Mouse (Mus musculus): ENCODE data around the gene Hus1b. TPM values are rescaled to one million over a fixed set of nuclear protein-coding genes. Genes with fewer than 3 reads are reported as not detected.
A peak's percentile ranks its signal among the peaks of the same experiment; 100 is the strongest.

Hus1b gene
- polyA plus RNA-seq, 1 experiment from 2014 or later, result not detected

DNA sequence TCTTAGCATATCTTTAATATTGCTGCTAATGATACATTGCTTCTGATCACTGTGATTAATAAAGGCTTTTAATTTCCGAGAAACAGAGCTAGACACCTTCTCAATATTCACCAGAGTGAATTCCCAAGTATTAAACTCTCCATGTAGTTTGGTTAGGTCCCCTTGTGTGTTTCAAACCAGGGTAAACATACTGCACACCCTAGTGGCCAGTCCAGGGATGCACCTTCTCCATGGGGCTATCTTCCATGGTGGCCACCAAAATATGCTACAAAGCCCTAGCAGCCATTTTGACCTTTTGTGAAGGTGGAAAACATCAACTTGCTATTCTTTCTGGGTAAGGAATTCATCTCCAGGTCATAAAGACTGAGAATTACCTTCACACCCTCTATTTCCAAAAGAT is 34.1 kb upstream of the Hus1b start:
- Histone ChIP-seq H3K36me3 (ENCODE audit: insufficient read depth, low read length) (no peaks in the 10 kb centered on the region), H3K4me3 (ENCODE audit: low read length) (no peak overlapping the region), H3K27ac (ENCODE audit: low read length) (no peak overlapping the region), H3K4me2 (replicated peaks; ENCODE audit: low read depth, low read length) (no peak overlapping the region), H3K27me3 (ENCODE audit: insufficient read depth, low read length) (no peaks in the 10 kb centered on the region; the same call in 1 of the 2 replicates), H3K4me1 (ENCODE audit: insufficient read depth, low read length) (0 out of 2 replicates have a peak, but pooled peaks cover 12% of the 10 kb centered on the region), H3K9me3 (ENCODE audit: low read length) (no peaks in the 10 kb centered on the region), H3K9ac (replicated peaks; ENCODE audit: low read length) (no peak overlapping the region)
- WGBS, result 63% methylated on average over 1 of the region's 1 CpGs
- ATAC-seq (ENCODE audit: low FRiP score, low TSS enrichment), result no peak

DNA sequence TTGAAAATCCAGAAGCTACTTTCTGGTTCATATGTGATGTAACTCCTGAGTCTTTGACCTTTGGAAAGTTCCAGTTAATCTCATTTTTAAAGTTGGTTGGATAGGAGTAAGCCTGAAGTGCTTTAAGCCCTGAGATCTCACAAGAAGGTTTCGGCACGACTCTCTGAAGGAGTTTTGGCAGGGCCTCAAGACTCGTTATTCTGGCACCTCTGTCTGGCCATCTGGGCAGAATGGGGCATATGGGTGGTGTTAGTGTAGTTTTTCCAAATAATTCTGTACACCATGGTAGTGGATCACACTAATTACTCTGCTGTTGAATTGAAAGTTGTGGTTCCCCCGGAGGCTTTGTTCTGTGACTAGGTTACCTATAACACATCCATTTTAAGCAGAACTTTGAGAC is 30.7 kb upstream of the Hus1b start:
- H3K4me2 ChIP-seq (replicated peaks; ENCODE audit: low read depth, low read length), result no peak overlapping the region
- WGBS, result 49% methylated on average over 4 of the region's 4 CpGs

DNA sequence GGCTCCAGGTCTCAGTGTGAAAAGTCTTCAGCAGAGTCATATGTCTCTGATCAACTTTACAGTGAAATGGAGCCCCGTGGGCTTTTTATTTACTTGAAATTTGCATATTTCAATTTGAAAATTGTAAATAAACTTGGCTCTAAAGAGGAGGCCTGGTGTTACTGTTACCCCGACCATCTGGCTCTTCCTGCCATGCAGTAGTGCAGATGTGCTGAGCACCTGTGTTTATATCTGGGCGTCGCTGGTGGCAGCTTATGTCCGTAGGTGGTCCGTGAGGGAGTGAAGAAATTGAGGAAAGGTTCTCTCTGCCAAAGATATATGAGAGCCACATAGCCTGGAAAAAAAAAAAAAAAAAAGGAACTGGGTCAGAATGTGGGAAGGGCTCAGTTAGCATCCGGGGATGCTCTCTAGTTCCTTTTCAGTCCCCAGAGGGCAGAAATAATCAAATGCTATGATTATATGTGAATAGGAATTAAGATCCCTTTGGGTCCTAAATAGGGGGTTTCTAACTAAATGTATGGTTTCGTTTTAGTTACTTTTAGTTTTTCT is 29.1 kb upstream of the Hus1b start:
- Histone ChIP-seq H3K4me3 (ENCODE audit: low read length) (no peak overlapping the region), H3K27me3 (ENCODE audit: insufficient read depth, low read length) (no peaks in the 10 kb centered on the region; the same call in none of the 2 replicates), H3K36me3 (ENCODE audit: insufficient read depth, low read length) (no peaks in the 10 kb centered on the region), H3K9me3 (ENCODE audit: low read length) (no peaks in the 10 kb centered on the region), H3K4me2 (replicated peaks; ENCODE audit: low read depth, low read length) (no peak overlapping the region), H3K27ac (ENCODE audit: low read length) (no peak overlapping the region), H3K4me1 (ENCODE audit: insufficient read depth, low read length) (peaks cover 9% of the 10 kb centered on the region; the same call in 1 of the 2 replicates), H3K9ac (replicated peaks; ENCODE audit: low read length) (no peak overlapping the region)
- WGBS, result 53% methylated on average over 8 of the region's 8 CpGs
- no peak for ATAC-seq (ENCODE audit: low FRiP score, low TSS enrichment)

More for the DNA sequence above, 30.7 kb upstream of the Hus1b start:
- Histone ChIP-seq H3K9ac (replicated peaks; ENCODE audit: low read length) (no peak overlapping the region), H3K4me1 (ENCODE audit: insufficient read depth, low read length) (peaks cover 3% of the 10 kb centered on the region; the same call in 1 of the 2 replicates), H3K36me3 (ENCODE audit: insufficient read depth, low read length) (no peaks in the 10 kb centered on the region), H3K4me3 (ENCODE audit: low read length) (no peak overlapping the region), H3K27me3 (ENCODE audit: insufficient read depth, low read length) (no peaks in the 10 kb centered on the region; the same call in none of the 2 replicates), H3K27ac (ENCODE audit: low read length) (no peak overlapping the region), H3K9me3 (ENCODE audit: low read length) (no peaks in the 10 kb centered on the region)
- ATAC-seq (ENCODE audit: low FRiP score, low TSS enrichment), result no peak

DNA sequence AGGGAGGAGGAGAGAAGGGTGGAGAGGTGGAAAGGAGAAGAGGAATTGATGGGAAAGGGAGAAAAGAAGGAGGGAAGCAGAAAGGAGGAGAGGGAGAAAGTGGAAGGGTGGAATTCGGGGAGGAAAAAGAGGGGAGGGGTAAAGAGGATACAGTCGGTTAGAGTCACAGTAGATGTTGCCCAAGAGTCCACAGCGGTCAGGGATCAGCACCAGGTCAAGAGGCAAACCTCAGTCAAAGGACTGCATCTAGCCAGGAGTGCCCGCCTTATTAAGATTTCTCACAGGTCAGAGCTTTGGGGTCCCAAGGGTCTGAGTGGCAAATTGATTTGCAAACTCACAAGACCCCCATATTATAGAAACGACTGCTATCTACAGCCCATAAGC is 26.7 kb upstream of the Hus1b start:
- H3K4me1 ChIP-seq (ENCODE audit: insufficient read depth, low read length), result peaks cover 9% of the 10 kb centered on the region; the same call in 1 of the 2 replicates
- peak overlapping the region; percentile 93 for H3K4me3 ChIP-seq (ENCODE audit: low read length)
- peak; percentile 53; the same call in 1 of the 2 replicates for ATAC-seq (ENCODE audit: low FRiP score, low TSS enrichment)
- peak overlapping the region; percentile 72 for H3K4me2 ChIP-seq (replicated peaks; ENCODE audit: low read depth, low read length)
- no peaks in the 10 kb centered on the region for H3K36me3 ChIP-seq (ENCODE audit: insufficient read depth, low read length)
- no peaks in the 10 kb centered on the region for H3K9me3 ChIP-seq (ENCODE audit: low read length)
- 23% methylated on average over 5 of the region's 5 CpGs for WGBS
- H3K27ac ChIP-seq (ENCODE audit: low read length), result 0 out of 2 replicates have a peak overlapping the region, but pooled peaks have one; percentile 90
- no peaks in the 10 kb centered on the region; the same call in none of the 2 replicates for H3K27me3 ChIP-seq (ENCODE audit: insufficient read depth, low read length)
- H3K9ac ChIP-seq (replicated peaks; ENCODE audit: low read length), result peak overlapping the region; percentile 95

DNA sequence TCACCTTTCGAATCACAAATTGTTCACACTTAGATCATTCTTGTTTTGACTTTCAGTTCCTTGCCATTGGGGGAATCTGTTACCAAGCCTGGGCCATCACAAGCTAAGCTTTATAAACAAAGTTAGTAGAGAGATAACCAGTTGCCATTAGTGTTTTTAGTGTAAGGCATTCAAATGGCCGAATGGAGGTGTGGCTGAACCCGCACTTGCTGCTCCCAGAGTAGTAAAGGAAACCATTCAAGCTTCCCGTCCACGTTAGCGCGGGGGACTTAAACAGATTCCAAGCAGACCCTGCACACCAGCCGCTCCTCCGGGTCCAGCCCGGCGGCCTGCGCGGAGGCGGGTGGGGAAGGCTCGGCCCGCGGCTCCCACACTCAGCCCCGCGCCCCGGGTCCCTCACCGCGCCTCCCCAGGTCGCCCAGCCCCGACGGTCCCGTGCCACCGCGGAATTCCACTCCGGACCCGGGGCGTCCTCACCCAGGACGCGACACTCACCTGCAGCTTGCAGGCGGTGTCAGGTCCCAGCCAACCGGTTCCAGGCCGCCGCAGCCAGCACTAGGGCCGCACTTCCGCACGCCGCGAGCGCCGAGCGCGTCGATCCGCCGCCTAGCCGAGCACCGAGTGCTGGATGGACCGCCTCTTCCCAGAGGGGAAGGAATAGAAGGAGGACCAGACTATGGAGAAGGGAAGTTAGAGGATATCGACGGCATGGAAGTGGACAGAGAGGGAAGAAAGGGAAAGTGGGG is 26.1 kb upstream of the Hus1b start, which contains the start of the genes Exoc2 and Gm5447:
Gene Exoc2, minus strand, starts transcription at position 593 of the 746 bp plus-strand sequence.
Gene Gm5447, plus strand, starts transcription at position 704 of the 746 bp plus-strand sequence.
- Histone ChIP-seq H3K9me3 (ENCODE audit: low read length) (no peaks in the 10 kb centered on the region), H3K4me2 (replicated peaks; ENCODE audit: low read depth, low read length) (peak within 1 kb of the TSS; percentile 72), H3K27me3 (ENCODE audit: insufficient read depth, low read length) (no peaks in the 10 kb centered on the region; the same call in none of the 2 replicates), H3K4me1 (ENCODE audit: insufficient read depth, low read length) (peaks cover 9% of the 10 kb centered on the region; the same call in 1 of the 2 replicates), H3K27ac (ENCODE audit: low read length) (peak within 1 kb of the TSS; percentile 90), H3K9ac (replicated peaks; ENCODE audit: low read length) (peak within 1 kb of the TSS; percentile 95), H3K36me3 (ENCODE audit: insufficient read depth, low read length) (no peaks in the 10 kb centered on the region), H3K4me3 (ENCODE audit: low read length) (peak within 1 kb of the TSS; percentile 93)
- peak; percentile 99 for ATAC-seq (ENCODE audit: low FRiP score, low TSS enrichment)
- under 1% methylated on average over 52 of the region's 54 CpGs for WGBS

DNA sequence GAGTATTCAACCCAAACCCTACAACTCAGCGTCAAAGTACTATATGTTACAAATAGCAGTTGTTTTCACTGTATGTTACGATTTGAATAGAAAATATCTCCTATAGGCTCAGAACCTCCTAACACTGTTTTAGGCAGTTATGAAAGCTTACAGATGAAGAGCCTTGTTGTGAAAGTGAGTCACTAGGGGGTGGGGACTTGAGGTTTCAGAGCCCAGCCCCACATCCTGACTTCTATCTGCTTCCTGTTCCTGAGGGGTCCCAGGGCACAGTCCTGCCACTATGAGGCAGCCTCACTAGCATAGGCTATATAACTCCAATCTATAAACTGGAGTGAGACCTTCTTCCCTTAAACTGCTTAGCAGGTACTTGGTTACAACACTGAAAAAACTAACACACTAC is 24.5 kb upstream of the Hus1b start:
- 89% methylated on average over 2 of the region's 2 CpGs for WGBS
- Histone ChIP-seq H3K9ac (replicated peaks; ENCODE audit: low read length) (no peak overlapping the region), H3K4me2 (replicated peaks; ENCODE audit: low read depth, low read length) (no peak overlapping the region), H3K27ac (ENCODE audit: low read length) (no peak overlapping the region), H3K9me3 (ENCODE audit: low read length) (no peaks in the 10 kb centered on the region), H3K36me3 (ENCODE audit: insufficient read depth, low read length) (no peaks in the 10 kb centered on the region), H3K4me3 (ENCODE audit: low read length) (no peak overlapping the region), H3K27me3 (ENCODE audit: insufficient read depth, low read length) (no peaks in the 10 kb centered on the region; the same call in none of the 2 replicates), H3K4me1 (ENCODE audit: insufficient read depth, low read length) (peaks cover 12% of the 10 kb centered on the region; the same call in 1 of the 2 replicates)
- no peak for ATAC-seq (ENCODE audit: low FRiP score, low TSS enrichment)

DNA sequence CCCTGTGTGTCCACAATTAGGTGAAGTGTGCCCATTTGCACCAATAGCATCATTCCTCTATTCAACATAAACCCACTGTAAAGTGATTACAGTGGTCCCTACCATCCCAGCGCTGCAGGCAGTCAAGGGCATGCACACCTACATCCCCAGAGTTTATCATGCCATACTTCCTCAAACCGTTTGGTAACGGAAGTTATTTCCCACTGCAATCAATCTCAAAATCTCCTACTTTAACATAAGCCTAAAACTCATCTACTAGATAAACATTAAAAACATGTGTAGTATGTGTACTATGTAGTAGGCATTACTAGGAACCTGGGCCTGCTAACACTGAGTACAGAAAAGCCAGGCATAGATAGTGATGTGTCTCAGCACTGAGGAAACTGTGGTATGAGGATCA is 23.5 kb upstream of the Hus1b start:
- no peak for ATAC-seq (ENCODE audit: low FRiP score, low TSS enrichment)
- WGBS, result 87% methylated on average over 3 of the region's 3 CpGs

DNA sequence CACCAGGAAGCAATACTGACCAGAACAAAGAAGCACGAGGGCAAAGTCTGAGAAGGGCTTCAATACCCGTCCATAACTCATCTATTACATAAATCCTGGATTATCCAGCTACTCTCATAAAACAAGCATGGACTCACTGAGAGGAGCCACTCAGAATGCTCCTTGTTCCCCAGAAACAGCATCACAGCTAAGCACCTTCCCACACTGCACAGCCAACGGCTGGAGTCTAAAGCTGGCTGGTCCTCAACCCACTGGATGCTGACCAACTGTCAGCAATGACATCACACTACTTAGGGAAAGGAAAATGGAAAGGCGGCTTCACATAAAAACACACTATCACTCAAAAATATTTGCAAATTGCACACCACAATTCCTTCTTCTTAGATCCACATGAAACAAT is 20.8 kb upstream of the Hus1b start:
- Histone ChIP-seq H3K27me3 (ENCODE audit: insufficient read depth, low read length) (no peaks in the 10 kb centered on the region), H3K36me3 (ENCODE audit: insufficient read depth, low read length) (no peaks in the 10 kb centered on the region), H3K4me2 (replicated peaks; ENCODE audit: low read depth, low read length) (no peak overlapping the region), H3K9me3 (ENCODE audit: low read length) (no peaks in the 10 kb centered on the region), H3K4me3 (ENCODE audit: low read length) (no peak overlapping the region), H3K27ac (ENCODE audit: low read length) (no peak overlapping the region), H3K4me1 (ENCODE audit: insufficient read depth, low read length) (peaks cover 24% of the 10 kb centered on the region), H3K9ac (replicated peaks; ENCODE audit: low read length) (no peak overlapping the region)
- WGBS, result 72% methylated on average over 4 of the region's 4 CpGs
- ATAC-seq (ENCODE audit: low FRiP score, low TSS enrichment), result no peak

More for the DNA sequence above, 23.5 kb upstream of the Hus1b start:
- Histone ChIP-seq H3K27ac (ENCODE audit: low read length) (no peak overlapping the region), H3K36me3 (ENCODE audit: insufficient read depth, low read length) (no peaks in the 10 kb centered on the region), H3K9ac (replicated peaks; ENCODE audit: low read length) (no peak overlapping the region), H3K4me3 (ENCODE audit: low read length) (no peak overlapping the region), H3K27me3 (ENCODE audit: insufficient read depth, low read length) (no peaks in the 10 kb centered on the region; the same call in 1 of the 2 replicates), H3K9me3 (ENCODE audit: low read length) (no peaks in the 10 kb centered on the region), H3K4me2 (replicated peaks; ENCODE audit: low read depth, low read length) (no peak overlapping the region), H3K4me1 (ENCODE audit: insufficient read depth, low read length) (peaks cover 22% of the 10 kb centered on the region)

DNA sequence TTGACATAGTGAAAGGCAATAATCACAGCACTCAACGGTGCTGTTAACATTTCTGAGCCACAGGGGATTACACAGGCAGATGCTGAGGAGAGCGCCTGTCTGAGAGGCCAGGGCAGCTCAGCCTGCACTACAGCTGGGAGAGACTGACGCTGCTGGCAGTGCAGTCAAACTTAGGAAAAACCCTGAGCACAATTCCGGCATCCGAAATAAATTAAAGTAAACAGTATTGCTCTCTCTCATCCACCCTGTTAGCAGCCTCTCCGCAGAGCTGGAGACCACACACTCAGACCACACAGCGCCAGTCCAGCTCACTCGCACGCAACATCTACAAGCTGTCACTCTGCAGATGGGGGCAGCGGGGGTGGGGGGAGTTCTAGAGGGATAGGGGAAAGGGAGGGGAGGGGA is 18.9 kb upstream of the Hus1b start:
- 19% methylated on average over 10 of the region's 10 CpGs for WGBS
- H3K4me1 ChIP-seq (ENCODE audit: insufficient read depth, low read length), result peaks cover 18% of the 10 kb centered on the region
- no peaks in the 10 kb centered on the region for H3K36me3 ChIP-seq (ENCODE audit: insufficient read depth, low read length)
- no peaks in the 10 kb centered on the region for H3K9me3 ChIP-seq (ENCODE audit: low read length)
- H3K27ac ChIP-seq (ENCODE audit: low read length), result no peak overlapping the region; the same call in 1 of the 2 replicates
- H3K4me3 ChIP-seq (ENCODE audit: low read length), result no peak overlapping the region
- no peaks in the 10 kb centered on the region for H3K27me3 ChIP-seq (ENCODE audit: insufficient read depth, low read length)
- H3K9ac ChIP-seq (replicated peaks; ENCODE audit: low read length), result peak overlapping the region; percentile 38; the same call in 1 of the 2 replicates
- peak; percentile 93 for ATAC-seq (ENCODE audit: low FRiP score, low TSS enrichment)
- peak overlapping the region; percentile 32; the same call in 1 of the 2 replicates for H3K4me2 ChIP-seq (replicated peaks; ENCODE audit: low read depth, low read length)
